Mouse (Mus musculus): ENCODE results near the gene Nipa2. TPM values are rescaled to one million over a fixed set of nuclear protein-coding genes. Genes with fewer than 3 reads are reported as not detected.

The Nipa2 gene
- total RNA-seq (2021): 10 to 100 TPM; 41.2 to 48.9 TPM

GRCm38 (mm10) chr7:55962004-55962908, at the start of gene Nipa2:
Gene Nipa2, minus strand, starts transcription at chr7:55962476.
- DNase-seq: peak; percentile 94 to 95

GRCm38 (mm10) chr7:56011018-56011333, 48.7 kb upstream of the Nipa2 start:
- intact Hi-C loops (cut with DNase I): no loop called here

More at GRCm38 (mm10) chr7:55962004-55962908, at the start of gene Nipa2:
- intact Hi-C loops (cut with DNase I): loop anchor here (5.0 kb wide), 1 partner anchor 85 kb away; no protein-coding TSS in a partner anchor

GRCm38 (mm10) chr7:56010318-56011017, 48.2 kb upstream of the Nipa2 start:
- DNase-seq: no peak
- intact Hi-C loops (cut with DNase I): no loop called here

More at GRCm38 (mm10) chr7:56011018-56011333, 48.7 kb upstream of the Nipa2 start:
- DNase-seq: no peak

GRCm38 (mm10) chr7:55998997-55999396, 36.7 kb upstream of the Nipa2 start:
- intact Hi-C loops (cut with DNase I): no loop called here
- no peak for DNase-seq

GRCm38 (mm10) chr7:55995013-55995412, 32.7 kb upstream of the Nipa2 start:
- intact Hi-C loops (cut with DNase I): no loop called here

GRCm38 (mm10) chr7:55991858-55992257, 29.6 kb upstream of the Nipa2 start:
- intact Hi-C loops (cut with DNase I): no loop called here
- DNase-seq: no peak

More at GRCm38 (mm10) chr7:55995013-55995412, 32.7 kb upstream of the Nipa2 start:
- DNase-seq: no peak

- no peak for DNase-seq
- intact Hi-C loops (cut with DNase I): no loop called here
These were observed 28.9 kb upstream of the Nipa2 start for GRCm38 (mm10) chr7:55991129-55991528.

GRCm38 (mm10) chr7:55986526-55987214, 24.4 kb upstream of the Nipa2 start:
- intact Hi-C loops (cut with DNase I): loop anchor here (1.0 to 5.0 kb wide), 2 partner anchors 56 to 121 kb away; no protein-coding TSS in a partner anchor
- peak; percentile 73 to 84 for DNase-seq

- DNase-seq: no peak
- intact Hi-C loops (cut with DNase I): loop anchor here (5.0 kb wide), 1 partner anchor 123 kb away; no protein-coding TSS in a partner anchor
These were observed 22.5 kb upstream of the Nipa2 start for GRCm38 (mm10) chr7:55984754-55985153.

- no peak for DNase-seq
- intact Hi-C loops (cut with DNase I): no loop called here
These were observed 20.8 kb upstream of the Nipa2 start for GRCm38 (mm10) chr7:55983107-55983506.

GRCm38 (mm10) chr7:55982010-55982700, 19.9 kb upstream of the Nipa2 start:
- DNase-seq: no peak
- intact Hi-C loops (cut with DNase I): no loop called here

GRCm38 (mm10) chr7:55981511-55981910, 19.2 kb upstream of the Nipa2 start:
- intact Hi-C loops (cut with DNase I): no loop called here
- no peak for DNase-seq

GRCm38 (mm10) chr7:55974429-55974828, 12.2 kb upstream of the Nipa2 start:
- intact Hi-C loops (cut with DNase I): no loop called here
- DNase-seq: no peak

- intact Hi-C loops (cut with DNase I): no loop called here
These were observed 7.1 kb upstream of the Nipa2 start for GRCm38 (mm10) chr7:55969415-55969814.

GRCm38 (mm10) chr7:55968258-55968901, 6.1 kb upstream of the Nipa2 start:
- intact Hi-C loops (cut with DNase I): no loop called here

More at GRCm38 (mm10) chr7:55969415-55969814, 7.1 kb upstream of the Nipa2 start:
- DNase-seq: no peak

GRCm38 (mm10) chr7:55966866-55967460, 4.7 kb upstream of the Nipa2 start:
- intact Hi-C loops (cut with DNase I): no loop called here
- DNase-seq: no peak

More at GRCm38 (mm10) chr7:55968258-55968901, 6.1 kb upstream of the Nipa2 start:
- DNase-seq: peak; percentile 14 to 27

GRCm38 (mm10) chr7:55960506-55960905, 1.8 kb downstream of the Nipa2 start:
- intact Hi-C loops (cut with DNase I): loop anchor here (5.0 kb wide), 1 partner anchor 87 kb away; no protein-coding TSS in a partner anchor
- no peak for DNase-seq

GRCm38 (mm10) chr7:55959801-55960200, 2.5 kb downstream of the Nipa2 start:
- no peak for DNase-seq
- intact Hi-C loops (cut with DNase I): loop anchor here (5.0 kb wide), 1 partner anchor 88 kb away; no protein-coding TSS in a partner anchor

GRCm38 (mm10) chr7:55957916-55958315, 4.4 kb downstream of the Nipa2 start:
- intact Hi-C loops (cut with DNase I): no loop called here
- no peak for DNase-seq
